Mouse (Mus musculus): ENCODE measurements around the gene Lamtor1. TPM values are rescaled to one million over a fixed set of nuclear protein-coding genes. Genes with fewer than 3 reads are reported as not detected.

The Lamtor1 gene
- polyA plus RNA-seq, 2 experiments = 154 to 176 TPM

- H3K27ac ChIP-seq (replicated peaks; ENCODE audit: low read depth, low read length) = peak overlapping the region; percentile 100
- peaks cover 49% of the 10 kb centered on the region for H3K4me1 ChIP-seq (ENCODE audit: control insufficient read depth, insufficient read depth, low read length)
- peak overlapping the region; percentile 86 for H3K9ac ChIP-seq (ENCODE audit: low read depth, low read length, severe bottlenecking)
- ATAC-seq (ENCODE audit: low FRiP score, low read depth) (peak; percentile 90), DNase-seq (ENCODE audit: low spot score) (peak; percentile 76)
- H3K4me3 ChIP-seq (replicated peaks; ENCODE audit: low read length) = peak overlapping the region; percentile 59
- no peaks in the 10 kb centered on the region for H3K27me3 ChIP-seq (ENCODE audit: control insufficient read depth, insufficient read depth, low read length)
- H3K4me2 ChIP-seq (replicated peaks; ENCODE audit: low read depth, low read length, severe bottlenecking) = peak overlapping the region; percentile 69
- H3K9me3 ChIP-seq (ENCODE audit: control insufficient read depth, low read length) = no peaks in the 10 kb centered on the region
- under 1% methylated on average over 48 of the region's 53 CpGs for WGBS
- no peaks in the 10 kb centered on the region for H3K36me3 ChIP-seq (ENCODE audit: control insufficient read depth, insufficient read depth, low read length)
- TF ChIP-seq POLR2A (IDR thresholded peaks at IDR 0.05; ENCODE audit: borderline replicate concordance, extremely low read depth, insufficient read depth, insufficient read length) = 0 out of 2 replicates have a peak, but pooled peaks have one; percentile 54
Measured at GRCm38 (mm10) chr7:101969694-101970428, 64.2 kb downstream of the Lamtor1 start.

GRCm38 (mm10) chr7:101970429-101970775, 64.7 kb downstream of the Lamtor1 start:
- peak overlapping the region; percentile 100 for H3K27ac ChIP-seq (replicated peaks; ENCODE audit: low read depth, low read length)
- DNase-seq (ENCODE audit: low spot score) = peak; percentile 96
- ATAC-seq (ENCODE audit: low FRiP score, low read depth) = peak; percentile 64
- no peaks in the 10 kb centered on the region for H3K36me3 ChIP-seq (ENCODE audit: control insufficient read depth, insufficient read depth, low read length)
- peak overlapping the region; percentile 59 for H3K4me3 ChIP-seq (replicated peaks; ENCODE audit: low read length)
- no peaks in the 10 kb centered on the region for H3K9me3 ChIP-seq (ENCODE audit: control insufficient read depth, low read length)
- H3K27me3 ChIP-seq (ENCODE audit: control insufficient read depth, insufficient read depth, low read length) = no peaks in the 10 kb centered on the region
- peak overlapping the region; percentile 69 for H3K4me2 ChIP-seq (replicated peaks; ENCODE audit: low read depth, low read length, severe bottlenecking)
- peaks cover 54% of the 10 kb centered on the region for H3K4me1 ChIP-seq (ENCODE audit: control insufficient read depth, insufficient read depth, low read length)
- no peak for TF ChIP-seq POLR2A (IDR thresholded peaks at IDR 0.05; ENCODE audit: borderline replicate concordance, extremely low read depth, insufficient read depth, insufficient read length)
- WGBS = 0% methylated on average over 8 of the region's 17 CpGs
- H3K9ac ChIP-seq (ENCODE audit: low read depth, low read length, severe bottlenecking) = peak overlapping the region; percentile 86

- peak overlapping the region; percentile 100 for H3K27ac ChIP-seq (replicated peaks; ENCODE audit: low read depth, low read length)
- H3K4me3 ChIP-seq (replicated peaks; ENCODE audit: low read length) = peak overlapping the region; percentile 59
- peak; percentile 86 for DNase-seq (ENCODE audit: low spot score)
- peaks cover 57% of the 10 kb centered on the region for H3K4me1 ChIP-seq (ENCODE audit: control insufficient read depth, insufficient read depth, low read length)
- peak; percentile 53 for ATAC-seq (ENCODE audit: low FRiP score, low read depth)
- H3K4me2 ChIP-seq (replicated peaks; ENCODE audit: low read depth, low read length, severe bottlenecking) = peak overlapping the region; percentile 69
- no peaks in the 10 kb centered on the region for H3K9me3 ChIP-seq (ENCODE audit: control insufficient read depth, low read length)
- H3K9ac ChIP-seq (ENCODE audit: low read depth, low read length, severe bottlenecking) = peak overlapping the region; percentile 86
- TF ChIP-seq POLR2A (IDR thresholded peaks at IDR 0.05; ENCODE audit: borderline replicate concordance, extremely low read depth, insufficient read depth, insufficient read length) = no peak
- 3% methylated on average over 19 of the region's 19 CpGs for WGBS
- H3K36me3 ChIP-seq (ENCODE audit: control insufficient read depth, insufficient read depth, low read length) = peaks cover 5% of the 10 kb centered on the region; the same call in 1 of the 2 replicates
- H3K27me3 ChIP-seq (ENCODE audit: control insufficient read depth, insufficient read depth, low read length) = no peaks in the 10 kb centered on the region
Measured at GRCm38 (mm10) chr7:101970821-101971461, 65.2 kb downstream of the Lamtor1 start.

- TF ChIP-seq POLR2A (IDR thresholded peaks at IDR 0.05; ENCODE audit: borderline replicate concordance, extremely low read depth, insufficient read depth, insufficient read length) = no peak
Measured at GRCm38 (mm10) chr7:101971721-101972120, 66.0 kb downstream of the Lamtor1 start.

GRCm38 (mm10) chr7:101973730-101974129, 68.0 kb downstream of the Lamtor1 start:
- H3K9me3 ChIP-seq (ENCODE audit: control insufficient read depth, low read length) = no peaks in the 10 kb centered on the region
- peak overlapping the region; percentile 8; the same call in 1 of the 2 replicates for H3K4me2 ChIP-seq (replicated peaks; ENCODE audit: low read depth, low read length, severe bottlenecking)
- H3K4me3 ChIP-seq (replicated peaks; ENCODE audit: low read length) = no peak overlapping the region
- TF ChIP-seq POLR2A (IDR thresholded peaks at IDR 0.05; ENCODE audit: borderline replicate concordance, extremely low read depth, insufficient read depth, insufficient read length) = no peak
- H3K27ac ChIP-seq (replicated peaks; ENCODE audit: low read depth, low read length) = peak overlapping the region; percentile 22
- ATAC-seq (ENCODE audit: low FRiP score, low read depth) = no peak
- H3K36me3 ChIP-seq (ENCODE audit: control insufficient read depth, insufficient read depth, low read length) = peaks cover 13% of the 10 kb centered on the region; the same call in 1 of the 2 replicates
- 32% methylated on average over 3 of the region's 3 CpGs for WGBS
- H3K27me3 ChIP-seq (ENCODE audit: control insufficient read depth, insufficient read depth, low read length) = no peaks in the 10 kb centered on the region
- H3K9ac ChIP-seq (ENCODE audit: low read depth, low read length, severe bottlenecking) = no peak overlapping the region
- H3K4me1 ChIP-seq (ENCODE audit: control insufficient read depth, insufficient read depth, low read length) = peaks cover 43% of the 10 kb centered on the region
- peak; percentile 77 for DNase-seq (ENCODE audit: low spot score)

More at GRCm38 (mm10) chr7:101971721-101972120, 66.0 kb downstream of the Lamtor1 start:
- Histone ChIP-seq H3K4me3 (replicated peaks; ENCODE audit: low read length) (peak overlapping the region; percentile 59), H3K36me3 (ENCODE audit: control insufficient read depth, insufficient read depth, low read length) (peaks cover 7% of the 10 kb centered on the region; the same call in 1 of the 2 replicates), H3K4me2 (replicated peaks; ENCODE audit: low read depth, low read length, severe bottlenecking) (peak overlapping the region; percentile 69), H3K27me3 (ENCODE audit: control insufficient read depth, insufficient read depth, low read length) (no peaks in the 10 kb centered on the region), H3K9me3 (ENCODE audit: control insufficient read depth, low read length) (no peaks in the 10 kb centered on the region), H3K9ac (ENCODE audit: low read depth, low read length, severe bottlenecking) (peak overlapping the region; percentile 86), H3K4me1 (ENCODE audit: control insufficient read depth, insufficient read depth, low read length) (peaks cover 55% of the 10 kb centered on the region), H3K27ac (replicated peaks; ENCODE audit: low read depth, low read length) (peak overlapping the region; percentile 100)
- WGBS = 39% methylated on average over 2 of the region's 2 CpGs
- DNase-seq (ENCODE audit: low spot score) (no peak), ATAC-seq (ENCODE audit: low FRiP score, low read depth) (no peak)

Measured in limb, embryonic 14.5 days (tissue).